Mouse (Mus musculus): ENCODE data around the gene Scel.
A peak's percentile ranks its signal among the peaks of the same experiment; 100 is the strongest.
"Not testable (repeated sequence)": the region's sequence is repeated elsewhere in the genome, so short reads cannot be mapped to it uniquely, and the experiment has no call there.

The Scel gene

GRCm38 (mm10) chr14:103512802-103513472 lies at the start of gene Scel:
Gene Scel, plus strand, starts transcription at chr14:103513342.
- DNase-seq (ENCODE audit: low spot score) = no peak

DNA sequence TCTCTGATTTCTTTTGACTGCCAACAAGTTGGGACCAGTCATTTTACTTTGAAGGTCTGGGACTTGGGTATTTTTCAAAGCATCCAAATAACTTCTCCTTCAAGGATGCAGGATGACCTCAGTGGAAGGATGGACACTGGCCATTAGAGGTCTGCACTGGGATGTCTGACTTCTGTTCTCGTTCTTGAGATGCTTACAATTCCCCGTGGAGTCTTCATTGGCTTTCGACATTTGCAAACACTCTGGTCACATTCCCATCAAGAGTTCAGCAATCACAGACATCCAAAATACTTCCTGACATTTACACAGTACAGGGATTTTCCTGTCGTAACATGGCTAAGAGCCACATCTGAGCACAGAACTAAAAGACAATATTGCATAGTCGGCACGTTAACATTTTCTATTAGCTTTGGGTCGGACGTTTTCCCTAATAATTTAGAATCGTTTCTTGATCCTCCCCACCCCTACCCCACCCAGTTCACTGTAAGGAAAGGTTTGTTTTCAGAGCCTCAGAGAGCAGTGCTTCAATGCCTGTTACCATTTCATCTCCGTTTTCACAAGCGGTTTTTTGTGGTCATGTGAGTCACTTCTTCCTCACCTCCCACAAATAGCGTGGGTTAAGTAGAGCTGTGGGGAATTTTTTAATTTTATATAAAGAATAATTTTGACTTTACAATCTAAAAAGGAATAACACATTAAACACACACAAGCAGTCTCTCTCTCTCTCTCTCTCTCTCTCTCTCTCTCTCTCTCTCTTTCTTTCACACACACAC lies 44.3 kb upstream of the Scel start:
- DNase-seq (ENCODE audit: low spot score) = no peak

GRCm38 (mm10) chr14:103469464-103470015 lies 43.6 kb upstream of the Scel start:
- no peak for DNase-seq (ENCODE audit: low spot score)

GRCm38 (mm10) chr14:103471074-103471778 lies 41.9 kb upstream of the Scel start:
- DNase-seq (ENCODE audit: low spot score) = peak; percentile 44

- no peak for DNase-seq (ENCODE audit: low spot score)
Observed at GRCm38 (mm10) chr14:103471806-103472553, 41.2 kb upstream of the Scel start.

GRCm38 (mm10) chr14:103472554-103472905 lies 40.6 kb upstream of the Scel start:
- DNase-seq (ENCODE audit: low spot score) = no peak

DNA sequence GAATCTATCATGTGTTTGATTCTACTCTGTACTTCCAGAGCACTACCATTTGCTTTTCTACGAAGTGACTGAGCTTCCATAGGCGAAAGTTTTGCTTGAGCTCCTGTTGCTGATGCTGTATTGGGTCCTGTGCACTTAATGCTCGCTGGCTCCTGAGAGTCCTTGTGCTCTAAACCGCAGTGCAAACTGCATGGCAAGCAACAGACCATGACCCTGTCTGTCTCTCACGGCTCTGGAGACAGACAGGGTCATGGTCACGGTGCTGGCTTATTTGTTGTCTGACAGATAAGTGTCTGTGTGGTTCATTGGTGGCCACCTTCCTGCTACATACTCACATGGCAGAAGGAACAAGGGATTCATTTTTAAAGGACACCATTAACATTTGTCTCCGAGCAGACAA lies 37.8 kb upstream of the Scel start:
- no peak for DNase-seq (ENCODE audit: low spot score)

DNA sequence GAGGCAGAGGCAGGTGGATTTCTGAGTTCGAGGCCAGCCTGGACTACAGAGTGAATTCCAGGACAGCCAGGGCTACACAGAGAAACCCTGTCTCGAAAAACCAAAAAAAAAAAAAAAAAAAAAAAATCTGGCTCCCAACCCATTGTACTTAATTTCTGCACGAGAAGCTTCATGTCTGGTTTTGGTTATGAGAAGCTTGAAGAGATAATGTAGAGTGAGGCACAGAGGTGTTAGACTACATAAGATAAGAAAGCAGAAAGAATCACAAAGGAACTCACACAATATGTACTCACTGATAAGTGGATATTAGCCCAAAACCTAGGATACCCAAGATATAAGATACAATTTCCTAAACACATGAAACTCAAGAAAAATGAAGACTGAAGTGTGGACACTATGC lies 36.9 kb upstream of the Scel start:
- DNase-seq (ENCODE audit: low spot score) = not testable (repeated sequence)

DNA sequence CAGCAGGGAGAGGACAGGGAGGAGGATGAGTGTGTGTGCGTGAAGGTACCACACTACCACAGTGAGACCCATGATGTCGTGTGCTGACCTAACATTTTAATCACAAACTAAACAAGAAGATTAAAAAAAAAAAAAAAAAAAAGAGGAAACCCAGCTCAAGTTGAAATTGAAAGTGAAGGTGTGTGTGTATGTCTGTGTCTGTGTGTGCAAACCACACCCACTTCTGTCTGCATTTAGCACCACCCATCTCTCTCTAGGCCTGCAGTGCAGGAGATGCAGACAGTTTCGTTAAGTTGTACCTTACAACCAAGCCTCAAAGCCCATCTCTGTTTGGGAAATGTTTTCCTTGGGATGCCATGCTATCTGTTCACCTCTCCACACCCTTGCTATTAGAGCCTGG lies 35.9 kb upstream of the Scel start:
- no peak for DNase-seq (ENCODE audit: low spot score)

GRCm38 (mm10) chr14:103477959-103478358 lies 35.2 kb upstream of the Scel start:
- DNase-seq (ENCODE audit: low spot score) = no peak

GRCm38 (mm10) chr14:103479446-103479845 lies 33.7 kb upstream of the Scel start:
- DNase-seq (ENCODE audit: low spot score) = no peak

- no peak for DNase-seq (ENCODE audit: low spot score)
Observed at GRCm38 (mm10) chr14:103481514-103481913, 31.6 kb upstream of the Scel start.

- DNase-seq (ENCODE audit: low spot score) = no peak
Observed at GRCm38 (mm10) chr14:103485671-103486070, 27.5 kb upstream of the Scel start.

DNA sequence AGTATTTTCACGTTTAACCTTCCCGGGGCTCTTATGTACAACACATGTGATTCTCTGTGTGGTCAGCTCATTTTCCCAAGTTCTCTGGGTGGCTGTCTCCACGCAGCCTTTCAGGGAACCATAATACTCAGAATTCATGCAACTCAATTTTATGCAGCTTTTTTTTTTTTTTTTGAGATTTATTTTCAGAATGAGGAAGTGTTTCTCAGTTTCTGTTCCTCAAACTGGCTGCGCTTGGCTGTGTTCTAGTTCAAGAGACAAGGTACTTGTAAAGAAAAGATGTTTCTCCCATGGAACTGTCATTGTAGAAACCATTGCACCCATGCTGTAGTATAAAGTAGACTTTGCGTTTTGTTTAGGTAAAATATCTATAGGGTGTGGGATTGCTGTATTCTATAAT lies 26.2 kb upstream of the Scel start:
- no peak for DNase-seq (ENCODE audit: low spot score)

GRCm38 (mm10) chr14:103488659-103489058 lies 24.5 kb upstream of the Scel start:
- no peak for DNase-seq (ENCODE audit: low spot score)

- no peak for DNase-seq (ENCODE audit: low spot score)
Observed at GRCm38 (mm10) chr14:103498199-103498598, 14.9 kb upstream of the Scel start.

GRCm38 (mm10) chr14:103498613-103499012 lies 14.5 kb upstream of the Scel start:
- no peak for DNase-seq (ENCODE audit: low spot score)

DNA sequence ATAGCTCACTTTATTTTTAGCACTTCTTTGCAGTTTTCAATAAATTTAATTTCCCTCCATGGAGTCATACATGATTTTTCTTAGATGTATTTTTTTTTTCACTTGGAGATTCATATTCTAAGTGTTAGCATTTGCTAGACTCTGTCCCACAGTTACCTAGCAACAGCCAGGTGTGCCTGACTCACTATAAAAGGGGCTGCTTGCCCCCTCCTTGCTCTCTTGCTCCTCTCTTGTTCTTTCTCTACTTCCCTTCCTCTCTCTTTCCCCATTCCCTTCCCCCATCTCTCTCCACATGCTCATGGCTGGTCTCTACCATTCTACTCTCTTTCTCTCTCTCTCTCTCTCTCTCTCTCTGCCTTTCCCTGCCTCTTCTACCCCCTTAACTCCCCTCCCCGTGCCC lies 14.1 kb upstream of the Scel start:
- DNase-seq (ENCODE audit: low spot score) = no peak

DNA sequence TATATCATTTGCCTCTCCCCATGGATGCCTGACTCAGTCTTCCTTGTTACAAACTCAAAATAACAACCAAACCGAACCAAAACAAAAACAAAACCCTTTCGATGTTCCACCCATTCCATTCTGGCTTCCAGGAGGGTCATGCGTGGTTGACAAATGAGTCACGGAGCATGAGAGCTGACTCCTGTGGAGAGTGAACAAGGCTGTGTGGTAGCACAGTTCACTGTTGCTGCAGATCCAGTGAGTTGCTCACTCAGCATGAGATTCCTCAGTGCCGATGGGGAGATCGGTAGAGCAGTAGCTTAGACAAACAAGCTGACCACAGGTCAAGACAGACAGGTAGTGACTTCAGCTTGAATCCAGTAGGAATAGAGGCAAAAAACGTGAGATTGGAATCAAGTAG lies 12.8 kb upstream of the Scel start:
- DNase-seq (ENCODE audit: low spot score) = no peak

DNA sequence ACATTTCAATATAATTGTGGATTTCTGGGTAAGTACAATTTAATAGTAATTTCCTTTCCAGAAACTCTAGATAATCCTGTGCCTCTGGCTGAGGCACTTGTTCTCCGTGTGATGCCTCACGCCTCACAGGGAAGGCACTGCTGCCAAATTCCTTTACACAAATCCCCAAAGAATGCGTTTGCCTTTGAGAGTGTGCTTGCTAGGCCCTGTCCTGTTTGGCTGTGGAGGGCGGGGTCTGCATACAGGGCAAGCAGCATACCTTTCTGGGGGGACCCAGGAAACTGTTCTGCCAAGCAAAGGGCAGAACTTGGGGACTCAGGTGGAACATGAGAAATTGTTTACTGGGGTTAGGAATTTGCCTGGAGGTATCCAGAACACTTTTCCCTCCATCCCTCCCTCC lies 12.2 kb upstream of the Scel start:
- no peak for DNase-seq (ENCODE audit: low spot score)

GRCm38 (mm10) chr14:103504514-103504913 lies 8.6 kb upstream of the Scel start:
- DNase-seq (ENCODE audit: low spot score) = no peak

- DNase-seq (ENCODE audit: low spot score) = no peak
Observed at GRCm38 (mm10) chr14:103509544-103509943, 3.6 kb upstream of the Scel start.

Measured in ovary, adult 18-20 months (tissue).